Mouse (Mus musculus) testis, postnatal 10 days (tissue): ENCODE measurements at regions not wholly inside any gene's neighbourhood (a gene's known extent, or its start where the extent isn't known, plus 50 kb on each side); places are given as distances from the start of the nearest gene placed in this dataset.
A peak's percentile ranks its signal among the peaks of the same experiment; 100 is the strongest.

ENCODE experiments used
- DNase-seq: peaks from one replicate; pipeline ENCODE4 v3.0.0; 2021; ENCODE audit warnings: low spot score

DNA sequence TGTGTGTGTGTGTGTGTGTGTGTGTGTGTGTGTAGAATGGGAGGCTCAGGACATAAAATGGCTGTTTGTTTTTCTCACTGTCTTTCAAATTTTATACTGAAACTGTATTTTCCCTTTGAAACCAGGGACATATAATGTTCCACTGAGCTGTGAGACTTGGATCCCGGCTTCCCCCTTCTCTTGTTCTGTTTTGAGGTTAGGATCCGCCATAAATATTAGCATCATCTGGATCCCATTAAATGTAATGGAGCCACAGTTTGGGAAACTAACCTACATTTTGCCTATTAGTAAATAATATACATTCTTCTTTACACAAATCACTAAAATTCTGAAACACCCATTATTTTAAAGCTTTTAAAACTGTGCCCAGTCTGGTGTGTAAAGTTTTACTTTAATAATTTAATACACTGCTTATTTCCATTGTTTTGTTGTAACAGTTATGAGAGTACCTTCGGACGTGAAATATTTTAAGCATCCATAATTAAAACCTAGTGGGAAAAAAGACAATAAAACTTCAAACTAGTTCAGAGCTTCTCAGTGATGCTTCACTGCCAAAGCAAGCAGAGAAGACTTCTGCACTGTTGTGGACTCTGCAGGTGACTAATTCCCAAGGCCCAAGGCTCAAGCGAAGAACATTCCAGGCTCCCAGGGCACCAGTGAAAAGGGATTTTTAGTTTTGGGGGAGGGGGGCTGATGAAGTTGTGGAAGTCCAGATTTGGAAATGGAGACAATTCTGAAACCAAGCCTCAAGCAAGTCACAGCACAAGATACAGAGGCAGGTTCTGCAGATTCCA is 684.9 kb downstream of the Fat4 start:
- DNase-seq = no peak

DNA sequence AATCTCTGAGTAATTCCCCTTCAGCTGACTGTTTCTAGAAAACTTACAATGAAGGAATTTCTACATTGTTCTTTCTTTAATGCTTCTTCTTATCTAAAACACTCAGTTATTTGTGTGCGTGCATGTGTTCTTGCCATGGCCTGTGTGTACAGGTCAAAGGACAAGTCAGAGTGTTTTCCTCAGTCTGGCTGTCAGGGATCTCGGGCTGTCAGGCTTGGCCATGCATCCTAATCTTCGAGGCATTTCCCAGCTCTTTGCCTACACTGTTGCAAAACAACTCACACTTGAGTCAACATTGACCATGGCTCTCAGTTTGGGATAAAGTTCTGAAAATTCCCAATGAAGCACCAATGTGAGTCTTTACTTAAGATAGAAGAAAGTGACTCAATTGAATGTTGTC is 688.5 kb downstream of the Fat4 start:
- no peak for DNase-seq

DNA sequence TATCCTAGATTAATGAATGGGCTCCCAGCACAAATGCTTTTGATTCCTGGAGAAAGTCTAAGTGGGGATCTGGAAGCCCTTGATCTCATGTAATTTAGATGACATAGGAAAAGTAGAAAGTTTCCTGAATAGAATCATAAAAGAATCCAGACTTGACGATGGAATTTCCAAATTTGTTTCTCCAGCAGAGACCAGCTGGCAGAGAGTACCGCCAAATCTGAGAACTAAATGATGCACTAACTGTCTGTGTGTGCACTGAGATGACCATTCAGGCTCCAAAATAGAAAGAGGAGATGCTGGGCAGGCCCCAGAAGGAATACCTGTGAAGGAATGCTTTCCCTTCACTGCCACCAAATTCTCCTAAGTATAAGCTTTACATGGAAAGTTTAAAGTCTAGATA is 704.6 kb downstream of the Fat4 start:
- DNase-seq = no peak

DNA sequence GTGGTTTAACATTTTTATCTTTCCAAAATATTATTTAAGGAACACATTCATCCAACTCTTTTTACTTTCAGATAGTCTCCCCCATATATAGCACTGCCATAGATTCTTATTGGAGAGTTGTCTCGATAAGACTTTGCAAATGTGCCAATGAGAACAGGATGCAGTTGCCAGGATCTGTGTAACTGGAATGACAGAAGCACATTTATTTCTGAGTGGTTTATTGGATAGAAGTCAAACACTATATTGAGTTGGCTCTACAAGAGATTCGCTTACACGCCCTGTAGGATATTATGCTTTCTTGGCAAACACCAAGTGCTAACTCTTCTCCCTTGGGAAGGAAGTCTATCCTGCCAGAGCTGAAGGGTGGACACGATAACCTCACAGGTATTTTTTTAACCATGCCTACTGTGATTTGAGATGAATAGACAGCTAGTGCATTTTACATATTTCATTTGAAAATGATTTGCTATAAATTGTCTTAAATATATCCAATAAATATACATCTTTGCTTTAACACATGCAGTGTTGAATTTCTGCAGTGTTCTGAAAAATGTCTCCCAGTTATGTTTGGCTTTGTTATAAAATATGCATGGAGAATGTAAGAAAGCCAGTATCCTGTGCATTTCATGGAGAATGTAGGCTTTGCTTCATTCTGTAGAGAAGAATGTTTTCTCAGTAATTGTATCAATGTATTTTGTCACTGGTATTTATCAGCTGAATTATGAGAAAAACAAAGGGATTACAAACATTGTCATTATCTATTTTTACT is 705.8 kb downstream of the Fat4 start:
- no peak for DNase-seq

DNA sequence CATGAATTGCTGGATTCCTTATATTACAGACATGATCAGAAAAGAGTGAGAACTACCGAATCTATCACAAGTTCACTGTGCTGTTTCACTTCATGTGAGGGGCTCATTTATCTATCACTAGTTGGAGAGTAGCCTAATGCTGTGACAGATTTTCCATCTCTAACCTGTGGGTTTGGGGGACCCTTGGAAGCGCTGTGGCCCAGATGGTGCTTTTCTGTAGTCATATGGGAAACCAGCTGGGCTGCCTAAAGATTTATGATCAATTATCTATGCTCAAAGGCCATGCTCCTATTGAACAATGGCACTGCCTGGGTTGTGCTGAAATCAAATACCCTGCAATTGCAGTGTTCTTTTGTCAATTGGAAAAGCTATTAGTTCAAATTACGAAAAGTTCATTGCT is 723.2 kb downstream of the Fat4 start:
- DNase-seq = no peak

DNA sequence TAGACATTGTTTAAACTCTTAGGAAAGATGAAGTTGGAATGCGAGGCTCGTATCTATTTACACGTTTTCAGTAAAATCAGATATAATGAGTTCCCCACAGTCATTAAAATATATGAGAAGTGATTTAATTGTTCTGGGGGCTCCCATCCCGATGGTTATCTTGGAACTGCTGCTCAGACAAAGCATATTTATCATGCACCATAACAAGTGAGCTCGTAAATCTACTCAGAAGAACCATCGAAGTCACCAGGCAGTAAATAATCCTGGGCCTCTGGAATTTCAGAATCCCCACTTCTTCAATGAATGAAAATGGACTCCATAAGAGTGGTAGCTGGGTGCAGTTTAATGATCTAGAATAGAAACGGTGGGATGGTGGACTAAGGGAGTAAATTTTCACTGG is 725.7 kb downstream of the Fat4 start:
- DNase-seq = no peak

DNA sequence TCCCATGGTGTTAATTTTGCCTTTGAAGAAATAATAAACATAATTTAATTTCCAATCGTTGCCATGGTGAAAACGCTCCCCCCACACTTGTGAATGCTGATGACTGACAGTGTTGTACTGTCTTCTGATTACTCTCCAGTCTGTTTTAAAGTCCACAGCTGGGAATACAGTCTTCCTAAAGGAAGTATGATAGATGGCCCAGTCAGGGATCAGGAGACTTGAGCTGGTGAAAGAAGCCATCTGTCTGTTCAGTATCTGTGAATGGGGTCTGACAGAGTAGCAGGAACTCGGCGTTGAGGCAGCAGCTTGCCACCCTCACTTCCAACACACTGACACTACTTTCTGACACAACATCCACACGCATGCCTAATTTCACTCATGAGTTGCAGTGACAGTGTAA is 751.2 kb downstream of the Fat4 start:
- DNase-seq = no peak

DNA sequence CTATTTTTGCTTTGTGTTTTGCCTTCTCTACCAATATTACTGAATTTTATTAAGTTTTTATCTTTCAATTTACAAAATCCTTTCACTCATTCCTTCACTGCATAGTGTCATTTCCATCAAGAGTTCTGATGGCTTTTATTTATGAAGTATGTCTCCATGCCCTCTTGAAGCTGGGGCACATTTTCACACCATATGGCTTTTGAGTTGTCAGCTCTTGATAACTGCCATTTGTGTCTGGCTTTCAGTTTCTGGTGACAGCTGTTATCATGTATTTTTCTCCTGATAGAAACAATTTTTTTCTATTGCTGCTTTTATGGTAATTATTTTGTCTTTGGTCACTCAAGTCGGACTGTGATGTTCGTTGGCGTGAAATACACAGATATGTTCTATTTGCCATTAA is 756.5 kb downstream of the Fat4 start:
- no peak for DNase-seq

DNA sequence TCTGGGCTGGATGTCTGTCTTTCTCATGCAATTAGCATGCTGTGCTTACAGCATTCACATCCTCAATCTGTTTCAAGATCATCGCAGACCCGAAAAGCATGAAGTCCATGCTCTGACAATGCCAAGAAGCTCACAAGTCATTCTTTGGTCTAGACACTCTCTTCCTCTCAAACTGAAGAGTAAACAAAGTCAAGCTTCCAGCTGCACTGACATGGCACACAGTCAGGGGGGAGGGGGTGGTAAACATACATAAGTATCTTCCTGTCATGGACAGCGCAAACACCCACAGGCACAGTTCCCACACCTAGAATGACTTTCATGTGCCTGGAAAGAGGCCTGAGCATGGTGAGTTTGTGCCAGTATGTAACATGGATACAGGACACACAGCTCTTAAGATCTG is 780.1 kb downstream of the Fat4 start:
- no peak for DNase-seq

DNA sequence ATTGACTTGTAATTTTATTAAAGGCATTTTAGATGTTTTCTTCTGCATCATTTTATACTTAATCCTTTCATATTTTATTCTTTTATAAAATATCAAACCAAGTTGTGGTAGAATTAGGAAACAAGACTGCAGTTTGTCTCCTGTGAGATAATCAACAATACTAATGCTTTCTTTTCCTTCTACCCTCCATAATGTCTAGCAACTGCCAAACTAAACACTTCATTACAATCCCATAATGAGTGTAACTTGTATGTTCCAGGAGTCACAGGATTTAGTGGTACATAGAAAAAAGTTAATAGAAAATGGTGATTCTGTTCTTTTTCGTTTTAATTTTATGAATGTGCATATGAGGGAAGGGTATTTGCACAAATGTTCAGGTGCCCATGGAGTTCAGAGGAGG is 782.4 kb downstream of the Fat4 start:
- DNase-seq = no peak

DNA sequence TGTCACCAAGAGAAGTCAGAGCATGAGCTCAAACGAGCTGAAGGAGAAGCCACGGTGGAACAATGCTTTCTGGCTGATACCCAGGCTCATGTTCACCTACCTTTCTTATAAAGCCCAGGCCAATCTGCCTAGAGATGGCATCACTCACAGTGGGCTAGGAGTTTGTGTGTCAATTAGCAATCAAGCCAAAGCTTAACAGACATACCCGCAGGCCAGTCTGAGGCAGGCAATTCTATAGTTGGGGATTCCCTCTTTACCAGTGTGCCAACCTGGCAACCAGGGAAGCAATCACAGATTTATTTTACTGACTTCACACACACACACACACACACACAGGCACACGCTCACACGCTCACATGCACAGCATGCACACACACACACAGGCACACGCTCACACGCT is 787.3 kb downstream of the Fat4 start:
- no peak for DNase-seq

DNA sequence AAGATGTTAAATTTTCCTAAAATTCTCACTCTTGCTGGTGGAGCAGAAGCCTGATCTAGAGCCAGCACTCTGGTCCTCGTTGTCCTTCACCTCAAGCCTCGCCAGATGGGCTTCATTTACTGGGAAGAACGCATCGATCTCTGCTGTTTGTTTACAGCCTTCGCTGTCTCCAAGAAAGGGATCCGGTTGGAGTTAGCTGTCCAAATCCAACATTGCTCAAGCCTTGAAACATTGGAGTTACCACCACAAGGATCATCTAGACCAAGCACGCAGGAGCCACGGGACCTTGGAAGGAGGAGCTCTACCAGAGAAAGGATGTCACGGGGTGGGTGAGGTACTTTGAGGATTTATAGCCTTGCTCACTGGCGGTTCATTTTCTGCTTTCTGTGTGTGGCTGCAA is 788.2 kb downstream of the Fat4 start:
- DNase-seq = peak; percentile 38

DNA sequence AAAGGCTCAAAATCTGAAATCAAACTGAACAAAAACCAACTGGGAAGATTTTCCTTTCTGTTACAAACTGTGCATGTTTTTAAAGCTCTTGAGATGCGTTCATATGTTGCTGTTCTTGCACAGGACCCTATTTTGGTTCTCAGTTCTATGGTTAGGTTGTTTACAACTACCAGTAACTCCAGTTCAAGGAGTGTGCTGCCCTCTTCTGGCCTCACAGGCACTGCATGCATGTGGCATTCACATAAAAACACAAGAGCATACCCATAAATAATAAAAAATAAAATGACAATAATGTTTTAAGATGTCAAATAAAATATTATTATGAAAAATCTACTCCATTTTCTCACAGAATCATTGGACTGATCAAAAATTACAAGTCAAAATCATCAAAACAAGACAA is 818.9 kb downstream of the Fat4 start:
- DNase-seq = no peak

DNA sequence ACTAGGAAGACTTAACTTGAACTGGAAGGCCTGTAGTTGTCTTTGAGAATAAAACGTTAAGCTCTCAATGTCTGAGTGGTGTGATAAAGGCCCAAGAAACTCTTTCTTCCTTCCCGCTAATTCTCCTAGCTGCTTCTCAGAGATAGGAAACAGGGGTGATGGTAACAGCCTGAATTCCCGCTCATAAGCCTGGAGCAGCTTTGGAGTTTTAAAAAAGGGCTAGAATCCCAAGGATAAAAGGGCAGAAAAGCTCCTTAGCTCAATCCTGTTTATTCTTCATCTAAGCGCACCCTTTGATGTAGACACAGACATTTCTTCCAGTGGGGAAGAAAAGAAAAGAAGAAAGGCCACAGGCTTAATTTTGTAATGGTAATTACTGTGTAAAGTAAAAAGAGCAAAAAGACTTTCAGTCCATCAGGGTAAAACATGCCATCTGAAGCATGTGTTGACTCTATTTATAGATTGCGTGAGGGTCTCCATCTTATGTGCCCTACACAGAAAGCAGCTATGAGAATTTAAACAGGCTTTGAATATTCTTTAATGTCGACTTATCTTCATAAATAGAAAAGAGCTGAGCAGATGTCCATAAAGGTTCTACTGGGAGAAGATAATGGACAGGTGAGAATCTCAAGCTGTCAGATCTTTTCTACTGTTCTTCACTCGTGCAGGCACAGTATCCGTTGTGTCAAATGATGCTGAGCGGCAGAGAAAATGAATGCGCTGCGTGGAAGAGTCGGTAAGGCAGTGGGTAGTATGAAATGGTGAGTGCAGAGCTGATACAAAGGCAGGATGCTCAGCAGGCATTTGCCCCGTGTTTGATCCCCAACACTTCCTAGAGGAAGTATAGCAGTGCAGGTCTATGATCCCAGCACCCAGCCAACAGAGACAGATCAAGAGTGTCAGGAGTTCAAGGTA is 818.0 kb upstream of the Intu start:
- no peak for DNase-seq

DNA sequence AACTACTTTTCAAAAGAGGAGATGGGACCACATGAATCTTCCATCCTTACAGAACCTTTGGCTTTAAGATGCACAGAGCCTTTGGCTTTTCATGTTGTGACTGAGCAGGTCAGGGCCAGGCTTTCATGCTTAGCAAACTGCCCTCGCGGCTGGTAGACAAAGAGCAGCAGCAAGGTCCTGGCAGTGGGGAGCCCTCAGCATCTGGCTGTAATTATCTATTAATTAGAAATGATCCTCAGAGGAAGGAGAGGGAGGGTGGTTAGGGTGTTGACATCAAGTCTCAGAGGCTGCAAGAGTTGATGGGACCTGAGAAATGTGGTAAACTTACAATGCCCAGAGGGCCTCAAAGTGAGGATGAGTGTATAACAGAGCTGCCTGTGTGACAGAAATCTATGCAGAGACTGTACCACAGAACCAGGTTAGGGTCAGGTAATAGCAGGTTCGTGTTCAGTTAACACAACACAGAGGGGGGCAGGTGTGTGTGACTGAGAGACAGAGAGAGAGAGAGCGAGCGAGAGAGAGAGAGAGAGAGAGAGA is 817.0 kb upstream of the Intu start:
- DNase-seq = no peak

DNA sequence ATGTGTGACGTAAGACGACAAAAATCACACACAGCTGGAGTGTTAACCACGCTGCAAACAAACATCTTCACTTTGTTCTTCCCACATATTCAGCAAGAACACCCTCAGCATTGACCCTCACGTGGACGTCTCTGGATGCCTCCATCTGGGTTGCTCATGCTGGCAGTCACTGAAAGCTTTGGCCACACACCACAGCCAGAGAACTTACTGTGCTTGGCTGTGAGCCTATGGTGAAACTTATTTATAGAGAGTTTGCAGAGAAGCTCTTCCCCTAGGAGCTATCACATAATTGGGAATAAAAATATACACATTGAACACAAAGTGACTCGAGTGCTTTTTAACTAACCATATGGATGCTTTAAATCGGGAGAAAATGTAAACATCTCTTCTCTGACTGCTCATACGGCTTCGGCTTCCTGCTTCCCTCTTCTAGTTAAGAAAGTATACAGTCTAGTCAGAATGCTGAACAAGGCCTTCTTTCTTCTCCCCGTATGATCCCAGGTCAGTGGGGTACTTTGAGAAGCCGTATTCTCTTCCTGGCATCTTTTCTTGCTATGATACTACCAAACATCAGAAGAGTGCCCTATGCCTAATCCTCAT is 812.0 kb upstream of the Intu start:
- DNase-seq = peak; percentile 42

DNA sequence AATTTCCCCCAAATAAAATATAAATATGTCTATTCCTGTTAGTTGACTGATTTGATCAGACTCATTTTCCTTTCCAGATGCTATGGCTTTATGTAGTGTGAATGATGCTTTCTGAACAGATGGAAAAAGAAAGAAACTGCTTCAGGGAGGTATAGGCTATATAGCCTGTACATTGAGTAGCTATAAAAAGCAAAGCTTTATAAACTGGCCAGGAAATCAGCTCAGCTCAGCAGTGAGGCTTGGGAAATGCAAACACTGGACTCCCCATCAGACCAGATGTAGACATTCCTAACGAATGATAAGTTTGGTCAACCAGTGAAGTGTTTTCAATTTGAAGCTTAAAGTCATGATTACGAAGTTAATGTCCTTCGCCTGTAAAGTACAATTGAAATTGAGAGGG is 805.3 kb upstream of the Intu start:
- no peak for DNase-seq

DNA sequence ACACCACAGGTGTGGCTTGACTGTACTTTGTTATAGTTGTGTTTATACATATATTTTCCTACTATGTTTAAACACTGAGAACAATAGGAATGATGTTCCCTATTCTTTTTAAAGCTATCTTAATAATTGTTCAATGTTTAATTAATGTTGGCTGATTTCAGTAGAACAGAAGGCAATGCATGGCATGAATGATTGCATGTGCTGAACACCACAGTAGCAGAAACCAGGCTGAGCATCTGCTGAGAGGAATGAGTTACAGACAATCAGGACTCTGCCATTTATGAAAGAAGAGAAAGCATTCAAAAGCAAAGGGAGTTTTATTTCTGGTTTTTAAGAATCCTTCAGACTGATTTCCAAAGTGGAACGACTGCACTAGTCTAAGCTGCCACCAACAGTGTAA is 794.4 kb upstream of the Intu start:
- DNase-seq = no peak

DNA sequence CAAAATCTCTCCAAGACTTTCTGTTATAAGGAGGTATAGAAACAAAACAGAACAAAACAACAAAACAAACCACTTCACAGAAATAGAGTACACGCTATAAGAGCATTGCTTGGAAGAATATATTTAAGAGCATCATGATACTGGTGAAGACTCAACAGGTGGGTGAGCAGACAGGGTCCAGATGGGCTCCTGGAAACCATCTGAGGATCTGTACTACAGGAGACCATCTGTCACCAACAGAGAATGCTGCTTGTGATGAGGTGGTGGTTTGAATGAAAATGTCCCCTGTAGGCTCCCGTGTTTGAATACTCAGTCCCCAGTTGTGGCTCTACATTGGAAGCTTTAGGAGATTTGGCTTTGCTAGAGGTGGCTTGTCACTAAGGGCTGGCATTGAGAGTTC is 785.1 kb upstream of the Intu start:
- no peak for DNase-seq

DNA sequence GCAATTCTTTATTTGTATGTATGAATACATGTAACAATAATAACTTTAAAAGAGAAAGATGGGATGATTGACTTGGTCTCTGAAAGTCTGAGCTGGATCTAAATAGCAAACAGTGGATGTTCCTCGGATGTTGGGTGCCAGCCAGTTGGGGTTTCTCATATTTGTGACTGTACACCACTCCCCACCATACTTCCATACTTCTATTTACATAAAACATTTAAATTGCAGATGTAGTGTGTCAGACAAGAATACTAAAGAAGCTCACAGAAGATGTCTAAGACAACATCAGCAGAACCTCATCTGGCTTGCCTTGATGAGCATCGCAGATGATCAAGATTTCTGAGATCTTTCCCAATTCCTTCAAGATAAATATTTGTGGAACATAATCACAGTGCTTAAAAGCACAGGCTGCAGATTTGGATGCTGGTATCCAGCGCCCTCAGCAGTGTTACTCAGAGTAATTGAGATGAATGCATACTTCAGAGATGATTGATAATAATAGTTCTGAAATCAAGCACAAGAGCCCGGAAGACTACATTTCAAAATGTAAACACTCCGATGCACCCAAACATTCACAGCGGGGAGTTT is 762.0 kb upstream of the Intu start:
- no peak for DNase-seq

DNA sequence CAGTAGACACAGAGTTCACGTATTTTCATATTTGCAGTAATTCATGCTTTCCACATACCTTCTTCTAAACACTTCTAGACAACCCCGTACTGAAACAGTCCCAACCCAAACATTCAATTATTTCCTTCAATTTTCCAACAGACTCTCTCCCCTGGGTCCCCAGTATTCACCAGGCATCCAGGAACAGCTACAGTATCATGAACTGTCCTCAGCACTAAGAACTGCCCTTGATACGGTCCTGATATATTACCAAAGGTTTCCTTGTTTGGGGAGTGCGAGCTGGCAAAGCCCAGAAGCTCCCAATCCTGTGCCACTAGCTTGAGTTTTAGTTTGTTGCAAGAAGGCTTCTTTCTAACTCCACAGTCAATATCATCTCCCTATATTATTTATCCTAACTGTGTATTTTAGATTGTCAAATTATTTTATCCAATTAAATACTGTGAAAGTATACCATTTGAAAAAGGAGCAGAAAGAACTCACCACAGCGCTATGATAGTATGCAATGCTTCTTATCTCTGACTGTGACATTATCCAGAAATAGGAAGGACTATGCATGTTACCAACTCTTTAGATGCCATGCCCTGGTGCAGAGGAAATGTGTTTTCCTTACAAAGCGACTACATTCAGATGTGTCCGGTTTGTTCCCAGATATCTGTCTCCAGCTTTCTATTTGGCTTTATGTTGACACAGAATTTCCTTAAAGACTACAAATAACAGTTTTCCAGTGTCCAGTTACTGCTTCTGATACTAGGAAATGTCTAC is 754.6 kb upstream of the Intu start:
- no peak for DNase-seq
